Mouse (Mus musculus) left cerebral cortex, postnatal 10 days (tissue): Measurements from ENCODE around the gene Socs5. TPM values are rescaled to one million over a fixed set of nuclear protein-coding genes. Genes with fewer than 3 reads are reported as not detected.

Experiments
- DNase-seq, 2 experiments: peaks; one replicate each; pipeline ENCODE4 v3.0.0; 2021 to 2022; ENCODE audit warnings: low spot score in 2 of 2, mixed read lengths in 1 of 2; ENCODE audit errors: extremely low spot score in 1 of 2
- intact Hi-C: fragments of 180-260 bp; cut with DNase I; formaldehyde crosslinking; loops from one replicate; pipeline ENCODE4 v1.15.1; 2025
- total RNA-seq, 2 experiments: library from RNA; stranded (reverse); gene quantifications; 2 replicates each; pipeline ENCODE4 v1.2.3; 2021

Socs5 gene
- total RNA-seq, 2 experiments from 2014 or later = 59.2 to 59.8 TPM

DNA sequence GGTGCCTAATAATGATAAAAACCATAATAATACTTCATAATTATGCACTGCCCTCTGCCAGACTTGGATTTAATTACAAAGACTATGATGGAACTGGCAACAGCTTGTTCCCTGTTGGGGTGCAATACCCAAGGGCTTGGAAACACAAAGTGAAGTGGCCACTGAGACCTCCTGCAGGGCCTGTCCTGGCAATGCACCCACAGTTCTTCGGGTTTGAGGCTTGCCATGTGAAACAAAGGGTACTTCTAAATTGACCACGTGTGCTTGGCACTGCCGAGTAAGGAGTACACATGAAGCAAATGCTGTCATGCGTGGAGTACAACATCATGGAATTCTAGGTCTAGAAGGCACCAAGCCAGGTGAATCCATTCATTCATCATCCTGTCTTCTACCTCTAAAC is 3.2 kb upstream of the Socs5 start:
- intact Hi-C loops = loop anchor here (10.0 kb wide), 1 partner anchor 141 kb away; no protein-coding TSS in a partner anchor

DNA sequence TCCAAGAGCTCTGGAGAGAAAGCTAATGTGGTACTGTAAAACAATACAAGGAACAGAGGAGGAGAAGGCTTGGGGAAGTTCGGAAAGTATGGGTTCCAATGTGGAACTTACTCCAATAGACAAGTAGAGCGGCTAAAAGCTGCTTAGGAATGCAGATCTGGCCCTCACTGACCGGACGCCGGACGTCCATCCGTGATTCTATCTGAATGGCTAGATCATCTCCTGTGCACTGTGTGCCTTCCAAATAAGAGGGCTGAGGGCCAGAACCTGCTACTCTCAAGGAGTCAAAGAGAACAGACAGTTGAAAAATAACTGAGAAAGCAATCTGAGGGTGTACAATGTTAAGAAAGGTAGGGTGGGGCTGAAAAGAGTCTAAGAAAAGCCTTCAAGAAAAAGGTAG is 1.5 kb upstream of the Socs5 start:
- intact Hi-C loops = loop anchor here (5.0 to 10.0 kb wide), 2 partner anchors 64 to 139 kb away; no protein-coding TSS in a partner anchor
- no peak for DNase-seq

More for the DNA sequence above, 3.2 kb upstream of the Socs5 start:
- no peak for DNase-seq

DNA sequence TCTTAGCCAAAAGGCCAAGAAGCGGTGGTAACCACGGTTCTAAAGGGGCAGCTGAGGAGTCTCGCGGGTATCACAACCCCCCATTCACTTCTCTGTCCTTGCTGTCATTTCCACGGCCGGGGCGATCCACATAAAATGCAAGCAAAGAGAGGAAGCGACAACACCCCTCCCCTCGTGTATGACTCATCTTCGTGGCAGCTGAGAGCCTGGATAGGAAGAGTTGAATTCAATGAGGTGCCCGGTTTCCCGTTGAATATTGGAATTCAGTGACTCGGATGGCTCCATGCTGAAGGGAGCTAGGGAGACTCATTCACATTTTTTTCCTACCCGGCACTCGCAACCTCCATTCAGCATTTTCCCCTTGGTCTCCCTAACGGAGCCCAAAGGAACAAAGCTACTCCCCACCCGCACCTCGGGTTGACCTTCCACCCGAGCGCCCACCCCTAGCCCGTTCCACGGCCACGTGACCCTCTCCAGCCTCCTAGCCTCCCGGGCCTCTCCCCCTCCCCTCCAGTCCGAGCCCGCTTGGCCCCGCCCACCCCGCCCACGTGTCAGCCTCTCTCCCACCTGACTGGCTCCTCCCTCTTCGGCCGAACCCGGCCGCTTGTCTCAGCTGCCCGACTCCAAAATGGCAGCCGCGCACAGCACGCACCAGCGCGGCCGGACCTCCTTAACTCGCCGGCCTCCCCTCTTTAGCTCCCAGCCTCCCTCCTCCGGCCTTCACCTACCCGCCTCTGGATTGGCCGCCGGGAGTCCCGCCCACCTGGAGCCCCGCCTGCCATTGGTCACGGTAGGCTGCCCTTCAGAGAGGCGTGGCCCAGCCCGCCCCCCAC is 572 bp upstream of the Socs5 start:
- intact Hi-C loops = loop anchor here (5.0 to 10.0 kb wide), 2 partner anchors 65 to 138 kb away; no protein-coding TSS in a partner anchor
- DNase-seq = peak; percentile 98 to 99

DNA sequence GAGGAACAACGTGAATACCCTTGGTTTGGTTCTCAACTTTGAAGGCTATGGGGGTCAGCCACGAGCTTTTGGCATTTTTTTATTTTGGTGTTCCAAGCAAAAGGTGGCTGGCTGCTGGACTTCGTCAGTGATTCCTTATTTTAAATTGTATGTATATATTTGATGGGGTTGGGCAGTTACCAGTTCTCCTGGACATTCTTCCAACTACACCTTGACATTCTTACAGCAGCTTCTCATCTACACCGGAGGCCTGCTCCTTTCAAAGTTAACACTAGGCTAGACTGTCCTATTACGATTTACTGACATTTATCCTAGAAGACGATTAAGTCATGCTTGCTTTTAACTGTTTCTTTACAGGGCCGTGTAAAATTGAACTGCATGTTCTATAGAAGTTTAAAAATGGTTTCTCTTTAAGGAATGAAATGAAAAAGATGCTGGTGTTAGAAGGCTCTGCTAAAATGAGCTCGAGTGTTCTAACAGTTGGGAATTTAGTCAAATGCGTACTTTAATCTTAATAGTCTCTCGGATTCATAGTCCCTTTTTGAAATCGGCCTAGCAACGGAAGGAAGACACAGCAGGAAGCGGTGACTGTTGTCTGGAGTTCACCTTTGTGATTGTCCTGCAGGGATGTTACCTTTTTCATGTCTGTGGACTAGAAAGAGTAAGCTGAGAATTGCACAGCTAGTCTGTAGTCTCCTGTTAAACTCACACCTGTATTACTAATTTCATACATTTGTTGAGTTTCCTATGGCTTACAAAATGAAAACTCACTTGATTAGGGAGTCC is 1.2 kb downstream of the Socs5 start:
- intact Hi-C loops = loop anchor here (5.0 to 10.0 kb wide), 2 partner anchors 66 to 136 kb away; no protein-coding TSS in a partner anchor
- DNase-seq = no peak

DNA sequence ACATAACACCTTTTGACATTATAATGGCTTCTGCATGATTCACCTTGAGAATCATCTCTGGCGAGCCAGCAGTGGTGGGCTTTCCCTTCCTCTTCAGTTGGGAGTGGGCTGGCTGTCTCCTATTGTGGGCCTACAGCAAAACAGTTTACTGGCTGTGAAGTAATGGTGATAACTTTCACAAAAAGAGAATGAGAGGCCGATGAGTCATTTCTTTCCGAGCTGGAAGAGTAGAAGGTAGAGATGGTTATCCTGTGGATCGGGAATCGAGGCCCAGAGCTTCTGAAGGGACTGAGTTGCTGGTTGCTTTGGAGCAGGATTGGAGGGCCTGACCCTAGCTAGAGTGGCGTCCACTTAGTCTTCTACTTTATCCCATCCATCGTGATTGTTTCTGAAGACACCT is 2.0 kb downstream of the Socs5 start:
- intact Hi-C loops = loop anchor here (5.0 to 10.0 kb wide), 2 partner anchors 67 to 135 kb away; no protein-coding TSS in a partner anchor
- no peak for DNase-seq

DNA sequence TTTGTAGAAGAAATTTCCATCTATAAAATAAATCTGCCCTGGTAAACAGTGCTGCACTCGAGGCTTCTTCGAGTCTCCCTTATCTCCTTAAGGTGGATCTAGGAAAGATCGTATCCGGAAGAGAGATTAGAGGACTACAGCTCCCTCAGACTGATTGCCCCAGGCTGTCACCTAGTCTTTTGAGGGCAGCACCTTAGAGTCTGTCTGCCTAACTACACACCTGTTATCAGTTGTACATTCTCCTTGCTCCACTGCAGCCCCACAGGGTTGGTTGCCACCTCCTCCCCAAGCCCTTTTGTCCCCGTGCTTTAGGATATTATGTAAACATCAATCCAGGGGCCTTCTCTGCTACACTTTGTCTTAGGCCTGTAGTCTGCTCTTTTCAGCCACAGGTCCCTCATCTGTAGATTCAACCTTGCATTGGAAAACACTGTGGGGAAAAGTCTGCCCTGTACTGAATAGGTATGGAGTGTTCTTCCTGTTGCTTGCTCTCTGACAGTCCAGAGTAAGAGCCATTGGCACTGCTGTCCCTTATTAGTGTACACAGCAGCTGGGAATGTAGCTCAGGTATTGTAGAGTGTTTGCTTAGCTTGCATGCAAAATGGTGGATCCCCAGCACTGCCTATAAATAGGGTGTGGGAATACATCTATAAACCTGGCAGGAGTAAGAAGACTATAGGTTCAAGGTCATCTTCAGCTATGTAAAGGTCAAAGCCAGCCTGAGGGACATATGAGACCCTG is 5.5 kb downstream of the Socs5 start:
- intact Hi-C loops = no loop called here
- no peak for DNase-seq

DNA sequence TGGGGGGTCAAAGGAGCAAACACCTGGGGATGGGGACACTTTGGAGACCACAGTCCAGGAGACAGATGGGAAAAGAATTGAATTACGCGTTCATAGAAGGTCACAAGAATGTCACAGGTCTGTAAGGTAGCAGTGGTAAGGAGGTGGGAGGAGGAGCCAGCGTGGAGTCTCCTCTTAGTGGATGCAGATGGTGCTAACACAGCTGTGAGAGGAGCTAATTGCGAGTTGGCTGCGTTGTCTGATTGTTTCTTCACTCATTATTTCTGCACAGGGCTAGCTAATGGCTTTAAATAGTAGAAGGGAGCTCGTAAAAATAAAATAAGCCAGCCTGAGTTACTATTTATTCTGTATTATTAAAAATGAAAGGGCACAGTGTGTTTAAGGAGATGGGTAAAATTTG is 8.1 kb downstream of the Socs5 start:
- intact Hi-C loops = no loop called here

DNA sequence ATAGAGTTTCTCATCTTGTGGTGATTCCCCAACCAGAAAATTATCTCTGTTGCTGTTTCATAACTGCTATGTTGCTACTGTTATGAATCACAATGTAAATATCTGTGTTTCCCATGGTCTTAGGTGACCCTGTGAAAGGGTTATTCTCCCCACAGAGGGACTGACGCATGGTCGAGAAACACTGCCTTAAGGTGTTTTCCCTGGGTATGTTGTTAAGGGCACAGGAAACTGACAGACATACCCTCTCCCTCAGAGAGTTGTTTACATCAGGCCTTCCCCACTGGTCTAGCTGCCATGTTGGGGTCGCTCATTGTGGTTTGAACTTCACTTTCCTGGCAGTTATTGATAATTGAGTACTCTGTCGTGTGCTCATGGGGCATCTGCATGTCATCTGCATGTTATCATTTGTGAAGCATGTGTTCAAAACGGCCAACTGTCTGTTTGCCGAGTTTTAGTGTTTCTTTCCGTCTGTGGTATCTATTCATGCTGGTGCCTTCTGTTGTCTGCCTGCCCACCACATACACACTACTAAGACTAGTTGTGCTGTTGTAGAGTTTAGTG is 11.6 kb downstream of the Socs5 start:
- intact Hi-C loops = no loop called here
- DNase-seq = no peak

More for the DNA sequence above, 8.1 kb downstream of the Socs5 start:
- no peak for DNase-seq

DNA sequence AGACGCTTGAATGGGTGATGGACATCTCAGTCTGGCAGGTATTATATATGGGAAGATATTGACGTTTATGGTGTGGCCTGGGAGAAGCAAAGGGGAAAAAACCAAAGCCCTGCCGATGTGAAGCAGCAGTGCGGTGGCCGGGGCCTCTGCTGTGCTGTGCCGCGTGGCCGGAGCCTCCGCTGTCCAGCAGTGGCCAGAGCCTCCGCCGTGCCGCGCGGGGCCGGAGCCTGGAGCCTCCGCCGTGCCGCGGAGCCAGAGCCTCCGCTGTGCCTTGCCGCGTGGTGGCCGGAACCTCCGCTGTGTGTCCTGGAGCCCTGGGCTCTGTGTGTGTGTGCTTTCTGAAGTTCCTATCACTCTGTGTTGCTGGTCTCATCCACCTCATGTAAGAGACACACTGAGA is 17.9 kb downstream of the Socs5 start:
- intact Hi-C loops = no loop called here
- no peak for DNase-seq

DNA sequence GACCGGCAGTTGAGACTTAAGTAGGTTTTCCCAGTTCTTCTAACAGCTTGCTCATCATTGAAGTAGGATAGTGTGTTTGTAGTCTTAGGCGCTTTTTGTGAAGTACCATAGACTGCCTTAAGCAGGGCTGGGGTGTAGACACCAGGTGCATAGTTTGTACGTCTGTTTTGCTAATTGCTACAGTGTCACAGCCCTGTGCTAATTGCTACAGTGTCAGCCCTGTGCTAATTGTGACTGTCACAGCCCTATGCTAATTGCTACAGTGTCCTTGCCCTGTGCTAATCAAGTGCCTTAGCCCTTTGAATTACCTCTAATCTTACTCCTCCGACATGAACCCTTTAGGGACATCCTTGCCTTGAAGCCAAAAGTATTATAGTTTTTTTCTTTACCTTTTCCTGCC is 24.8 kb downstream of the Socs5 start:
- DNase-seq = no peak
- intact Hi-C loops = no loop called here

DNA sequence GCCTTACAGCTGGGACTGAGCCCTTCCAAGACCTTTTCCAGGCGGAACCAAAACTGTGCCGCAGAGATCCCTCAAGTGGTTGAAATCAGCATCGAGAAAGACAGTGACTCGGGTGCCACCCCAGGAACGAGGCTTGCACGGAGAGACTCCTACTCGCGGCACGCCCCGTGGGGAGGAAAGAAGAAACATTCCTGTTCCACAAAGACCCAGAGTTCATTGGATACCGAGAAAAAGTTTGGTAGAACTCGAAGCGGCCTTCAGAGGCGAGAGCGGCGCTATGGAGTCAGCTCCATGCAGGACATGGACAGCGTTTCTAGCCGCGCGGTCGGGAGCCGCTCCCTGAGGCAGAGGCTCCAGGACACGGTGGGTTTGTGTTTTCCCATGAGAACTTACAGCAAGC is 26.3 kb downstream of the Socs5 start:
- intact Hi-C loops = no loop called here
- DNase-seq = peak in 1 of 2 experiments; percentile 52

DNA sequence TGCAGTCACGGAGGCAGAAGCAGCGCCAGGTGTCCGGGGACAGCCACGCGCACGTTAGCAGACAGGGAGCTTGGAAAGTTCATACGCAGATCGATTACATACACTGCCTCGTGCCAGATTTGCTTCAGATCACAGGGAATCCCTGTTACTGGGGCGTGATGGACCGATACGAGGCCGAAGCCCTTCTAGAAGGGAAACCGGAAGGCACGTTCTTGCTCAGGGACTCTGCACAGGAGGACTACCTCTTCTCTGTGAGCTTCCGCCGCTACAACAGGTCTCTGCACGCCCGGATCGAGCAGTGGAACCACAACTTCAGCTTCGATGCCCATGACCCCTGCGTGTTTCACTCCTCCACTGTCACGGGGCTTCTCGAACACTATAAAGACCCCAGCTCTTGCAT is 27.2 kb downstream of the Socs5 start:
- intact Hi-C loops = no loop called here
- no peak for DNase-seq

DNA sequence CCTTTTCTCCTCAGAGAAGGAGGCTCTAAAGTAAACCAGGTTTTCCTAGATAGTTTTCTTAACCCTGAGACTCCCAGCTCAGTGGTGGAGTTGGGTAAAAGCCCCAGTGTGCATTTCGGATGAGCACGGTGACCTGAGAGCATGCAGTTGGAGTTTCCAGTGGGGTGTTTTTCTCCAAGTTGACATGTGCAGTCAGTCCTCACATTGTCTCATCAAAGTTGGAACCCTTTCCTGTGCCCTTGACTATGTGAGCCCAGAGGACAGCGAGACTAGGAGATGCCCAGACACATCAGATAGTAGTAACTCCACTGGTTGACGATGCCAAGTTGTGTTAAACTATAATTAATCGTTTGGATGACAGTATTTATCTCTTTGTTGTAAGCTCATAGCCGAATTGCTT is 28.3 kb downstream of the Socs5 start:
- intact Hi-C loops = no loop called here

DNA sequence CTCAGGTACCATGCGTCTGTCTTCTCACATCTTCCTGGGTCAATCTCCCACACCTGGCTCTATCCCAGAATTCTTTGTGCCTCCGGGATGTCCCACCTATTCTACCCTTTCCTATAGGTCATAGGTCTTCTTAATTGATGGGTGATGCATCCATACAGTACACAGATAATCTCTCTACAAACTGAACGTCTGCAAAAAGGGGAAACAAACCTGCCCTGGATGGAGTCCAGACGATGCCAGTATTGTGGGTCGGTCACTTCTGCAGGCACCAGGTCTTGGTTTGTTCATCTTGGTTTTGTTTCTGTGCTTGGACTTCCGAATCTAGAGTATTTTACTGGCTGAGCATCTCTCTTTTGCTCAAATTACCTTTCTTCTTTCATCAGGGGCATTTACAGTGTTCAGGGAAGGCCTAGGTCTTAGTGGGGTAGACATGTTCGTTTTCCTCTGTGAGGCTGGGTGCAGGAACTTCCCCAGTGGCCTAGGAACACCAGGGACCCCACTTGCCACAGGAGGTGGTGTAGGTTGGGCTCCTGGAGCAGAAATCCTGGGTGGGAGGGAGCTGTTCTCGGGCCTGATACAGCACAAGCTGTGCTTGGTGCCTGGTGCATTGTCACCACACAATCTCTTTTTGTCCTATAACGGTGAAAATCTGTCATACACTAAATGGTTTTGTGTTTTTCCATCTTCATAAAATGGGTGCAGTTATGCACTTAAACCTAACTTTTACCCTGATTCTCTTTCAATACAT is 33.9 kb downstream of the Socs5 start:
- no peak for DNase-seq
- intact Hi-C loops = no loop called here

More for the DNA sequence above, 28.3 kb downstream of the Socs5 start:
- no peak for DNase-seq

DNA sequence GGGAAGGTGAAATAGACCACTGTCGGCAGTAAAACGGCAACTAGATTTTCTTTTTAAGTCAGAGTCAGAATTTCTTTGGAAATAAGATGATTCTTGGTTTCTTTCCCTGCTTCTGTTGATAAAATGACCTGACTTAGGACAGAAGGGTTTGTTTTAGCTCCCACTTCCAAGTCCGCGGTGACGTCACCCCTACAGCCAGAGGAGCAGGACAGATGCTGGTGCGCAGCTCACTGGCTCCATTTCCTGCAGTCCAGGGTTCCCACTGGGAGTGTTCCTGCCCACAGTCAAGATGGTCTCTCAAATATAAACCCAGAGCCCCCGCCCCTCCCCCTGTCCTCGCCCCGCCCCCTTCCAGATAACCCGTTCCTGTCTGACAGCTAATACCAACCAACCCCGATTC is 34.8 kb downstream of the Socs5 start:
- peak in 1 of 2 experiments; percentile 83 for DNase-seq
- intact Hi-C loops = no loop called here

DNA sequence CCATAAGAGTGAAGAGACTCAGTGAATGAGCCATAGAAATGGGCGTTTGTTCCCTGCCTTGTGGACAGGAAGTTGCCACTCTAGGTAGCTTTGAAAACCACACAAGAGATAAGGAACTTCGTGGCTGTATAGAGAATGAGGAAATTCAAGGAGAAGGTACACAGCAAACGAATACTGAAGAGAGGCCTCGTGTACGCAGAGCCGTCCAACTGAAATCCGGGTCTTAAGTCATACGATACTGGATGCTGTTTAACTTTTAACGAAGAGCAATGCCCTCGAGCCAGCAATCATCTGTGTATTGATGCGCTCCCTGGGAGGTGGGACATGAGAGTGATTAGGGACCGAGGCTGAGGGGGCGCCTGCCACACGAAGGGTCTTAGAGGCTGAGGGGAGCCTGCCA is 35.7 kb downstream of the Socs5 start:
- intact Hi-C loops = no loop called here
- no peak for DNase-seq

DNA sequence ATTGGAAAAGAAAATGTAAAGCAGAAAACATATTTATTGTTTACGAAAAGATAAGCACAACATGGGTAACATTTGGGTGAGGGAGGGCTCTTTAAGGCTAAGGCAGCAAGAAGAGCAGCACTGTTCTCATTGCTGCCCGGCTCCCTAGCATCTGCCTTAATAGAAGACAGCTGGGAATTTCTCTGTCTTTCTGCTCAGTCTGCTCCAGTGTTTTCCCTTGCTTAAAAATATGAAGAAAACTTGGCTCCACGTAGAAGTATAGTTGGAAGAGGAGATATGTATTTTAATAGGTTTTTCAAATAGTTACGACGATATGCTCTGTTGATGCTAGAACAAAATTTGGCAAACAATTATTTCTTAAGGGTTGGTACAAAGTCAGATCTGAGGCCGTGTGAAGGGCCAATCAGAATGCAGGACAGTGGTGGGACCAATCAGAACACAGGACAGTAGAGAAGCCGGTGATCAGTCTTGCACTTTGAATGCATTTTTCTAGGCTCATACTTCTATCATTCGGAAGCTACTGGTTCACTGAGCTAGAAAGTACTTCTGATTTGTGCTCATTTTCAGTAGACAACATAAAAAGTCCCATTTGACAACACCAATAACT is 39.0 kb downstream of the Socs5 start:
- DNase-seq = no peak
- intact Hi-C loops = no loop called here

DNA sequence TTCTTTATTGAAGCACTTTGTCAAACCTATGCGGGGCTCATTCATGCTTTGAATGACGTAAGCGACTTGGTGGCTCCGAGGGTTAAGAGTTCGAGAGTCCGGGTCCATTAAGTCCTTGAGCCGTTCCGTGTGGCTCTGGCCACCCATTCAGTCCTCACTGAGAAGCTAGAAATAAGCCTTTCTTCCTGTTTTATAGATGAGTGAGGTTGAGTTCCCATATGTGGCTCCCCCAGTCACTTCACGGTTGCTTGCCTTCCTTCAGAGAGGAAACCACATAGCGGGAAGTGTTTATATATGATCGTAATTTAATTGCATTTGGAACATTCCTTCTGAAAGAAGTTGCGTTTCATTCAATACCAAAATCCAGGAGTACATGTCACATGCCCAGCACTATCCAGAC is 42.3 kb downstream of the Socs5 start:
- DNase-seq = no peak
- intact Hi-C loops = no loop called here
